Mouse (Mus musculus) CD4-positive, CD25-positive, alpha-beta regulatory T cell, adult 4 months (primary cell): ENCODE data around the gene Slc6a18. TPM values are rescaled to one million over a fixed set of nuclear protein-coding genes. Genes with fewer than 3 reads are reported as not detected.

ENCODE experiments used
- ATAC-seq: one replicate; pipeline ENCODE4 v1.8.0; 2017
- polyA plus RNA-seq, 2 experiments: library from polyadenylated mRNA; unstranded; fragments of 100-300 nt; shearing (Covaris generic); gene quantifications; one replicate each; pipeline ENCODE4 v1.2.1; 2017

Slc6a18 gene
- polyA plus RNA-seq, 2 experiments from 2014 or later, result not detected

- ATAC-seq, result peak; percentile 56
These were observed 7.7 kb upstream of the Slc6a18 start for GRCm38 (mm10) chr13:73685502-73685901.

- ATAC-seq, result no peak
These were observed 6.6 kb upstream of the Slc6a18 start for GRCm38 (mm10) chr13:73684412-73684811.

DNA sequence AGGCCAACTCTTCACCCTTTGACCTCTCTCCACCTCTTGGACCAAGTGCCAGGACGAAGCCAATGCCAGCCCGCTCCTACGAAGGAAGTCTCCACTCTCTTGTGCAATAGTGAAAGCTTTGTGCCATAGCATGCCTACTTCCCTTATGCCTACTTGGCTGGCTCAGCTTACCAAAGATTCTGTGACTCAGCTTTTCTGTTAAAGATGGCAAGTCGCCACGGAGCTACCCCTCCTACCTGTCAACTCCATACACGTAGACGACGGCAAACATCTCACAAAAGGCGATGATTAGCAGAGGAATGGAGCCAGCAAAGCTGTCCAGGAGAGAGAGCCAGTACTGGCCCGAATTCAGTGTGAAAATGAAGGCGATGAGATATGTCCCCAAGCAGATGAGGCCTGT is 5.9 kb upstream of the Slc6a18 start:
- ATAC-seq, result no peak

- peak; percentile 58 for ATAC-seq
These were observed 4.4 kb upstream of the Slc6a18 start for GRCm38 (mm10) chr13:73682226-73682625.

DNA sequence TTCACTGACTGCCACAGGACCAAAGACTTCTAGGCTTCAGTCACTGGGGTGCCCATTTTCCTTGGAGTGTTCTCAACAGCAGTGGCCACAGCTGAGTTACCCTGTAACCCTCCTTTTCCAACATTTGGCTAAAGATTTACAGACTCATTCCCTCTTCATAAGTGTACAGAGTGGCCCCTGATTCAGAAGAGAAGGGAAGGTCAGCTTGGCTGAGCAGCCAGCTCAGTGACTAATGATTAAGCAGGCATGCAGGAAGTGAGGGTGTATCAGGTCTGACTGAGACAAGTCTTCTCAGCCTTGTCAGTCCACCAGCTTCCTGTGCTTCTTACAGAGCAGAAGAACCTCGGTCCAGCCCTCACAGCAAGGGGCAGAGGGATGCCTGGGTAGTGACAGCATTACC is 2.6 kb upstream of the Slc6a18 start:
- no peak for ATAC-seq

DNA sequence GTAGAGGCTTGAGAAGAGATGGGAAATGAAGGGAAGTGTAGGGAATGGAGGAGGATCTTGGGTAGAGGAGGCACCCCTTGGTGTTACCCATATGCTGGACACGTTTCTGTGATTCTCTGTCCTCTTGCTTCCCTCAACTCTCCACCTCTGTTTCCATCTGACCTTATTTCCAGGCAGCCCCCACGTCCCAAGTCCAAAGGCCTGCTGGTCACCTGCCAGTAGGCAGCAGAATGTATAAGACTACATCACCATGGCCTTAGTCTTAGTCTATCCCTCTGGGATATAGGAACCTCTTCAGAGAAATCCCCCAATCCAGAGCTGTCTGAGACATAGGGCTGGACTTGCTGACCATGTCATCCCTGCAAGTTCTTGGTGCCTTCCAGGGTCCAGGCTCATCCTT is 1.5 kb upstream of the Slc6a18 start:
- ATAC-seq, result no peak

- ATAC-seq, result no peak
These were observed 2.7 kb downstream of the Slc6a18 start for GRCm38 (mm10) chr13:73675161-73675560.

DNA sequence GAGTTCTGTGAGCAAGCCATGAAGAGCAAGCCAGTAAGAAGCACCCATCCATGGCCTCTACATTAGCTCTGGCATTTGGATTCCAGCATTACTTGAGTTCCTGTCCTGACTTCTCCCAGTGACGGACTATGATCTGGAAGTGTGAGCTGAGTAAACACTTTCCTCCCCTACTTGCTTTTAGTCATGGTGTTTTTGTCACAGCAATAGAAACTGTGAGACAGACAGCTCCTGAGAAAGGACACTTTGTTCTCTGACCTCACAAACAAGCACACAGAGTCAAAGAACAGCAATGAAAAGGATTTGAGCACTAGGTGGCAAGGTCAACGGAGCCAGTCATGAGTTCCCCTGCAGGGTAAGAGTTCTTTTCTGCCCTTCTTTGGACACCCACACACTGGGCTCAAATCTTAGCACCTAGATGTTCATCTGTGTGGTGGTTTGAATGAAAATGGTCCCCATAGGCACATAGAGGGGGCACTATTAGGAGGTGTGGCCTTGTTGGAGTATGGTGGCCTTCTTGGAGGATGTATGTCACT is 17.6 kb downstream of the Slc6a18 start:
- no peak for ATAC-seq

DNA sequence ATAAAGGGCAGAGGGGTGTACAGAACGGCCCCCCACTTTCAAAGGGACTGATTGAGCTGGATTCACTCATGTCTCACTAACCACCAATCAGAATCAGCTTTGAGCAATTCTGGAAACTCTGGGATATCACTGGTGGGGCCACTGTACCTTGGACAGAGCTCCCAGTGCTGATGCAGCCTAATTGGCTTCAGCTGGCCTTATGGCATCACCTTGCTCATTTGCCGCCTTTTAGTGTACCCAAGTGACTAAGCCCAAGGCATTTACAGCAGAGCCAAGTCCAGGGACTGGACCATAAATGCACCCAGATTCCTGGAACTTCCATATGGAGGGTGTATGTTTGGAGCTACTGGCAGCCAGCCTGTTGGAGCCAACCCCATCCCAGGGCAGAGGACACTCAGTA is 18.9 kb downstream of the Slc6a18 start:
- no peak for ATAC-seq

- ATAC-seq, result no peak
These were observed 22.8 kb downstream of the Slc6a18 start for GRCm38 (mm10) chr13:73654976-73655375.

- no peak for ATAC-seq
These were observed 24.6 kb downstream of the Slc6a18 start for GRCm38 (mm10) chr13:73653266-73653665.

- ATAC-seq, result peak; percentile 96
These were observed 31.3 kb downstream of the Slc6a18 start for GRCm38 (mm10) chr13:73646397-73647087.

GRCm38 (mm10) chr13:73641296-73641695 is 36.5 kb downstream of the Slc6a18 start:
- ATAC-seq, result no peak

DNA sequence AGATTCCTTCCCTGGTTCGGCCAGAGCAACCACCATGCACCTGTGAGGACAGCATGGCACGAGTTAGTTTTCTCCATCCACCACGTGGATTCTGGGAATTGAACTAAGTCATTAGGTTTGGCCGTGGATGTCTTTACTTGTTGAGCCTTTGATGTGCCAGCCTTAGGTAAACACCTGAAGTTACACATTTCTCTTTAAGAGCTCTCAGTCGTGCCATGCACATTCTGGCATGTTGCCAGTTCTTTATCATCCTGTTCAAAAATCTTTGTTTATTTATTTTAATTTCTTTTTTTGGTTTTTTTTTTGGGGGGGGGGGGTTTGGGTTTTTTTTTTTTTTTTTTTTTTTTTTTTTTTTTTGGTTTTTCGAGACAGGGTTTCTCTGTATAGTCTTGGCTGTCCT is 40.0 kb downstream of the Slc6a18 start:
- no peak for ATAC-seq

DNA sequence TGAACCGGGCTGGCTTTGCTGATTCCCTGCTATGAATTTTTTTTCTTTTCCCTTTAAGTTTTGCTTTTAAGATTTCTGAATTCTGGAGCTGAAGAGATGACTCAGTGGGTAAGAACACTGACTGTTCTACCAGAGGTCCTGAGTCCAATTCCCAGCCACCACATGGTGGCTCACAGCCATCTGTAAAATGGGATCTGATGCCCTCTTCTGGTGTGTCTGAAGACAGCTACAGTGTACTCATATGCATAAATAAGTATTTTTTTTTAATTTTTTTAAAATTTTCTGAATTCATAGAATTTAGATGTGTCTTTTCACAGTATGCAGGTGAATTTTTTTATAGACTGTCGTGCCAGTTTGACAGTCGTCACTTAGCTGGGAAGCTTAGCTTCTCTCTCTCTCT is 46.0 kb downstream of the Slc6a18 start:
- no peak for ATAC-seq

DNA sequence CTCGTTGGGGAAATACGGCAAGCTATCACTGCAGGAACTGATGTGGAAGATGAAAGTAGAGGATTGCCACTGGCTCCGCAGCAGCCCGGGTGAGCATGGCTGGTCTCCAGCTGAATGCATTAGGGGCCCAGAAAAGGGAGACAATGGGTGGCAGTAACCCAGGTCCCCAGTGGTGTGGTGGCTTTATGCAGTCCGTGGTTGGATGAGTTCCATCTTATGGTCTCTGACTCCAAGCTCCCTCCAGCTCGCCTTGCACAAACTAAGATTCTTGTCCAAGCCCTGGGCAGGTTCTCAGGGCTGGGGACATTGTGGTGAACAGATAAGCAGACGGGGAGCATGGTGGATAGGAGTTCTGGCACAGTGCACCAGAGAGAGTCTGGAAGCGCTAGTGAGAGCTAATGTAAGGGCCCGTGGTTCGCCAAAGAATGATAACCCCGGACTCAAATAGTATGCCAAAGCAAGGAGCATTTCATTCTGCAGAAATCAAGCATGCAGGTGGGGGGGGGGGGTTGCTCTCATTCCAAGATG is 49.2 kb downstream of the Slc6a18 start:
- no peak for ATAC-seq

- peak; percentile 91 for ATAC-seq
These were observed 50.9 kb downstream of the Slc6a18 start, which contains the start of gene Tert for GRCm38 (mm10) chr13:73626745-73627549. Gene Tert (plus strand): TSS chr13:73626911.

- ATAC-seq, result no peak
These were observed 51.4 kb downstream of the Slc6a18 start for GRCm38 (mm10) chr13:73626410-73626744.

DNA sequence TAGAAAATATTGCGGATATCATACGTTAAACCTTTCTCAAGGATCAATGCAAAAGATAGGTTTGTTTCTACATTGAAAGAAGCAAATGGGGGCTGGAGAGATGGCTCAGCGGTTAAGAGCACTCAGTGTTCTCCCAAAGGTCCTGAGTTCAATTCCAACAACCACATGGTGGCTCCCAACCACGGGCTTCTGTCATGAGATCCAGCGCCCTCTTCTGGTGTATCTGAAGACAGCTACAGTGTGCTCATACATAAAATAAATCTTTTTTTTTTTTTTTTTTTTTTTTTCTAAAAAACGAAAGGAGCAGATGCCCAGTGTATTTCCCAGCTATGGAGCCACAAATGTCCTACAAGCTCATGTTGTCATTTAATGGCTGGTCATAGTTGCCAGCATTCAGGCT is 57.2 kb downstream of the Slc6a18 start:
- ATAC-seq, result peak; percentile 72

GRCm38 (mm10) chr13:73618406-73618805 is 59.4 kb downstream of the Slc6a18 start:
- no peak for ATAC-seq
